Mouse (Mus musculus) cerebellum, adult 2 months (tissue): Measurements from ENCODE around the gene Otud7b.

Experiments used
- CTCF ChIP-seq: fragments of 200-500 bp; IDR thresholded peaks from 2 replicates; pipeline ENCODE4 v1.5.1; 2011; ENCODE audit warnings: low read depth, mild to moderate bottlenecking, control low read depth, low read length, moderate library complexity, borderline replicate concordance; ENCODE audit not compliant: insufficient read depth
- POLR2A ChIP-seq: fragments of 200-500 bp; IDR thresholded peaks from 2 replicates; pipeline ENCODE4 v1.6.1; 2011; ENCODE audit warnings: low read length, control low read depth, borderline replicate concordance; ENCODE audit not compliant: insufficient read depth

- no peak for TF ChIP-seq POLR2A
- no peak for TF ChIP-seq CTCF
Observed at GRCm38 (mm10) chr3:96087219-96087618, 17.1 kb upstream of the Otud7b start.
